In the genomic region with DNA sequence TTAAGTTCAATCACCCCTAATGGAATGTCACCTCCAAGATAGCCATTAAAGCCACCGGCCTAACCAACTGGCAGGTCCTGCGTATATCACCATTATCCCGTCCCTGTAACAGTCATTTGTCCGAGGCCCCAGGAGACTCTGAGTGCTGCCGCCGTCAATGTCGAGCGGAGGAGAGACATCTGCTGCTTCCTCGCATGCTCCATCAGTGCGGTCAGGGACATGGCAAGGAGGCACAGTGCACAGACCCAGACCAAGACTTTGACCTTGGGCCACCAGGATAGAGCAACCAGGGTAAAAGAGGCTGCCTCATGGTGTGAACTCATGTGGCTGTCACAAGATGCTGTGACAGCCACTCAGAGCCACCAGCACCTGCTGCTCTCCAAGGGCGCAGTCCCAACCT, we compare ENCODE assay signal across 15 mouse cellular contexts.
"Had no signal": no experiment of that assay in that cellular context is flagged by ENCODE, and none has a peak within 500 bp of the region (broad histone marks: within the 10 kb centered on the region; RNA-seq: fewer than 3 reads in every experiment).

No protein-coding gene starts in this region.

- H3K27me3 ChIP-seq: liver, embryonic 13.5 days; midbrain, embryonic 12.5 days; midbrain, embryonic 15.5 days; neural tube, embryonic 12.5 days; neural tube, embryonic 15.5 days; stomach, embryonic 15.5 days had no signal

- H3K9ac ChIP-seq: liver, embryonic 13.5 days; midbrain, embryonic 12.5 days; midbrain, embryonic 15.5 days; neural tube, embryonic 12.5 days; neural tube, embryonic 15.5 days; stomach, embryonic 15.5 days had no signal

- H3K4me1 ChIP-seq: midbrain, embryonic 12.5 days; midbrain, embryonic 15.5 days; neural tube, embryonic 12.5 days; neural tube, embryonic 15.5 days; stomach, embryonic 15.5 days had no signal

- H3K27ac ChIP-seq: hindbrain, postnatal 0 days; liver, embryonic 13.5 days; midbrain, embryonic 12.5 days; midbrain, embryonic 15.5 days; neural tube, embryonic 12.5 days; neural tube, embryonic 15.5 days; stomach, embryonic 15.5 days had no signal

- DNase-seq: liver, embryonic 13.5 days; lung, adult 2 months; lung, postnatal 14 days; lung, postnatal 4 days; right cerebral cortex, adult 18-20 months; right cerebral cortex, postnatal 14 days; right cerebral cortex, postnatal 4 days; thymus, postnatal 25 days had no signal

- H3K4me3 ChIP-seq: liver, embryonic 13.5 days; midbrain, embryonic 12.5 days; midbrain, embryonic 15.5 days; neural tube, embryonic 12.5 days; neural tube, embryonic 15.5 days; stomach, embryonic 15.5 days had no signal

- H3K36me3 ChIP-seq: liver, embryonic 13.5 days; midbrain, embryonic 12.5 days; midbrain, embryonic 15.5 days; neural tube, embryonic 12.5 days; neural tube, embryonic 15.5 days; stomach, embryonic 15.5 days had no signal

- ATAC-seq: hindbrain, postnatal 0 days; inflammation-experienced regulatory T-cells, adult 6 months; midbrain, embryonic 15.5 days had no signal

- H3K9me3 ChIP-seq: liver, embryonic 13.5 days; midbrain, embryonic 12.5 days; midbrain, embryonic 15.5 days; neural tube, embryonic 12.5 days; neural tube, embryonic 15.5 days; stomach, embryonic 15.5 days had no signal

- H3K4me2 ChIP-seq: liver, embryonic 13.5 days; midbrain, embryonic 12.5 days; midbrain, embryonic 15.5 days; neural tube, embryonic 12.5 days; neural tube, embryonic 15.5 days; stomach, embryonic 15.5 days had no signal
